Mouse (Mus musculus): ENCODE measurements at regions not wholly inside any gene's neighbourhood (a gene's known extent, or its start where the extent isn't known, plus 50 kb on each side); places are given as distances from the start of the nearest gene placed in this dataset.

DNA sequence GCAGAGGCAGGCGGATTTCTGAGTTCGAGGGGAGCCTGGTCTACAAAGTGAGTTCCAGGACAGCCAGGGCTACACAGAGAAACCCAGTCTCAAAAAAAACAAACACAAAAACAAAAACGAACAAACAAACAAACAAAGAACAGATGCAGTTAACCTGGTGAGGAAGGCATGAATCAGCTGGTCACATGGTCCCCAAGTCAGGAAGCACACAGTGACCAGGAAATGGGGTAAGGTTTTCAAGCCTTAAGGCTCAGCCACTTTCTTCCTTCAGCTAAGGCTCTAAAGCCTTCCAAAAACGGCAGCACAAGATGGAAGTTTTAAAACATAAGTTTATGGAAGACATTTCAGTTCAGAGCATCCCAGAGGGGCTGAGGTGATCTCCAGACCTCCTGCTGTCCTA is 67.6 kb upstream of the Laptm4a start:
- no peak overlapping the region for H3K27ac ChIP-seq (ENCODE audit: control insufficient read depth, low read depth, low read length)
- DNase-seq (ENCODE audit: low read depth, low spot score): no peak
- H3K9ac ChIP-seq (ENCODE audit: control insufficient read depth, low read depth, low read length, poor library complexity, severe bottlenecking): no peak overlapping the region
- H3K36me3 ChIP-seq (ENCODE audit: control insufficient read depth in 1 of 2, insufficient read depth in 2 of 2, low read length in 2 of 2): no peaks in the 10 kb centered on the region
- peaks cover 0 to 7% of the 10 kb centered on the region in 2 experiments; a peak in 2 of 4 replicates for H3K4me1 ChIP-seq (ENCODE audit: control insufficient read depth in 1 of 2, insufficient read depth in 2 of 2, low read length in 2 of 2)
- H3K4me3 ChIP-seq (ENCODE audit: control insufficient read depth in 1 of 2, insufficient read depth in 1 of 2, low read depth in 2 of 2, low read length in 2 of 2): no peak overlapping the region
- no peaks in the 10 kb centered on the region for H3K9me3 ChIP-seq (replicated peaks; ENCODE audit: insufficient read depth, low read length)
- H3K79me2 ChIP-seq (ENCODE audit: control insufficient read depth, insufficient read depth, low read length, poor library complexity): no peaks in the 10 kb centered on the region
- TF ChIP-seq RCOR1 (IDR thresholded peaks at IDR 0.05; ENCODE audit: low read depth, low read length): no peak
- no peak for TF ChIP-seq TAL1 (IDR thresholded peaks at IDR 0.05; ENCODE audit: low read length)
- no peak for TF ChIP-seq MXI1 (IDR thresholded peaks at IDR 0.05; ENCODE audit: low read depth, low read length)
- no peak for TF ChIP-seq MYB (IDR thresholded peaks at IDR 0.05; ENCODE audit: low read depth, low read length)
- no peak for TF ChIP-seq CTCF (IDR thresholded peaks at IDR 0.05 in 2 of 3, conservative IDR thresholded peaks at IDR 0.05 in 1 of 3; ENCODE audit: control insufficient read depth in 1 of 3, insufficient read depth in 1 of 3, low read depth in 2 of 3, low read length in 3 of 3, poor library complexity in 1 of 3, severe bottlenecking in 1 of 3)
- TF ChIP-seq POLR2AphosphoS2 (IDR thresholded peaks at IDR 0.05; ENCODE audit: low read length): no peak
- TF ChIP-seq NELFE (IDR thresholded peaks at IDR 0.05; ENCODE audit: low read depth, low read length): no peak
- TF ChIP-seq CHD2 (IDR thresholded peaks at IDR 0.05; ENCODE audit: low read length): no peak
- no peak for TF ChIP-seq GABPA (IDR thresholded peaks at IDR 0.05; ENCODE audit: low read depth, low read length)
- TF ChIP-seq MAZ (IDR thresholded peaks at IDR 0.05; ENCODE audit: low read depth, low read length): no peak
- TF ChIP-seq RAD21 (IDR thresholded peaks at IDR 0.05; ENCODE audit: low read depth, low read length): no peak
- TF ChIP-seq MYC (IDR thresholded peaks at IDR 0.05; ENCODE audit: low read depth, low read length): no peak
- no peak for TF ChIP-seq HCFC1 (IDR thresholded peaks at IDR 0.05; ENCODE audit: low read depth, low read length)
- TF ChIP-seq SIN3A (IDR thresholded peaks at IDR 0.05; ENCODE audit: low read length): no peak
- TF ChIP-seq ZKSCAN1 (IDR thresholded peaks at IDR 0.05; ENCODE audit: low read depth, low read length): no peak
- H3K27me3 ChIP-seq (ENCODE audit: control insufficient read depth in 1 of 2, insufficient read depth in 2 of 2, low read length in 2 of 2): peaks cover 0 to 4% of the 10 kb centered on the region in 2 experiments; a peak in 2 of 4 replicates

DNA sequence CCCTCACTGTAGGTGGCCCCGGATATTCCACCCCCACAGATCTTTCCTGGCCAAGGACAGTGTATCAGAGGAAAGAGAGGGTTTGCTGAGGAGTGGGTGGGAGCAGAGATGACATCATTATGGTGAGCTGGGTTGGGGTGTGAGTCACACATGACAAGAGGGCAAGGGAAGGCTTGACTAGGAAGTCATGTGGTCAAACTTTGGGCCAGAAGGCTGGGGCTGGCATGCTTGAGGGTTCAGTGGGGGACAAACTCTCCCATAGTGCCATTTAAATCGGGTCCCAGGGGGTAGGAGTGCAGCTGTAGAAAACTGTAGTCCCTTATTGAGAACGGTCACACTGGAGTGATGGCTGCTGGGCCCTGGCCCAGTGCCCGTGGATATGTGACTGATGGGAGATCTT is 67.1 kb upstream of the Laptm4a start:
- DNase-seq (ENCODE audit: low read depth, low spot score): no peak
- TF ChIP-seq MYB (IDR thresholded peaks at IDR 0.05; ENCODE audit: low read depth, low read length) (no peak), TAL1 (IDR thresholded peaks at IDR 0.05; ENCODE audit: low read length) (no peak), MXI1 (IDR thresholded peaks at IDR 0.05; ENCODE audit: low read depth, low read length) (no peak), TCF12 (IDR thresholded peaks at IDR 0.05; ENCODE audit: low read depth, low read length) (no peak), E2F4 (IDR thresholded peaks at IDR 0.05; ENCODE audit: borderline replicate concordance, low read depth, low read length) (no peak), RAD21 (IDR thresholded peaks at IDR 0.05; ENCODE audit: low read depth, low read length) (no peak), ZC3H11A (IDR thresholded peaks at IDR 0.05; ENCODE audit: low read depth, low read length) (no peak), NELFE (IDR thresholded peaks at IDR 0.05; ENCODE audit: low read depth, low read length) (no peak), USF1 (IDR thresholded peaks at IDR 0.05; ENCODE audit: low read depth, low read length) (no peak)
- Histone ChIP-seq H3K27ac (ENCODE audit: control insufficient read depth, low read depth, low read length) (no peak overlapping the region), H3K9me3 (replicated peaks; ENCODE audit: insufficient read depth, low read length) (no peaks in the 10 kb centered on the region), H3K79me2 (ENCODE audit: control insufficient read depth, insufficient read depth, low read length, poor library complexity) (no peaks in the 10 kb centered on the region), H3K27me3 (ENCODE audit: control insufficient read depth in 1 of 2, insufficient read depth in 2 of 2, low read length in 2 of 2) (peaks cover 0 to 4% of the 10 kb centered on the region in 2 experiments; a peak in 2 of 4 replicates), H3K9ac (ENCODE audit: control insufficient read depth, low read depth, low read length, poor library complexity, severe bottlenecking) (no peak overlapping the region), H3K4me3 (ENCODE audit: control insufficient read depth in 1 of 2, insufficient read depth in 1 of 2, low read depth in 2 of 2, low read length in 2 of 2) (no peak overlapping the region), H3K36me3 (ENCODE audit: control insufficient read depth in 1 of 2, insufficient read depth in 2 of 2, low read length in 2 of 2) (no peaks in the 10 kb centered on the region), H3K4me1 (ENCODE audit: control insufficient read depth in 1 of 2, insufficient read depth in 2 of 2, low read length in 2 of 2) (peaks cover 0 to 7% of the 10 kb centered on the region in 2 experiments; a peak in 2 of 4 replicates)

Measured in MEL (cell line).